Comparison of ENCODE assay signal across 8 mouse cellular contexts in genomic region chr16:11132839-11133238, GRCm38 (mm10). TPM values are rescaled to one million over a fixed set of nuclear protein-coding genes. Genes with fewer than 3 reads are reported as not detected.
DNase-seq lines count a peak whose midpoint lies in the region; ATAC-seq lines count a peak whose summit lies in the region.

No protein-coding gene starts in this region.

- no peaks in the 10 kb centered on the region for H3K9me3 ChIP-seq in heart, embryonic 16.5 days (replicated peaks; ENCODE audit: control insufficient read depth, low read length)
- no peaks in the 10 kb centered on the region for H3K9me3 ChIP-seq in intestine, embryonic 14.5 days (ENCODE audit: control insufficient read depth, low read length)
- H3K9me3 ChIP-seq in midbrain, embryonic 15.5 days = no peaks in the 10 kb centered on the region

- intact Hi-C loops in heart, postnatal 14 days (cut with DNase I) = no loop called here

- H3K4me1 ChIP-seq in heart, embryonic 16.5 days (ENCODE audit: control insufficient read depth, insufficient read depth, low read length) = peaks cover 25% of the 10 kb centered on the region
- H3K4me1 ChIP-seq in intestine, embryonic 14.5 days (replicated peaks; ENCODE audit: control insufficient read depth, insufficient read depth, low read length) = peaks cover 19% of the 10 kb centered on the region
- H3K4me1 ChIP-seq in midbrain, embryonic 15.5 days = peaks cover 27% of the 10 kb centered on the region

- no peak for ATAC-seq in heart, embryonic 16.5 days (replicated peaks; ENCODE audit: extremely low read depth, insufficient read depth, low FRiP score)
- no peak for ATAC-seq in intestine, embryonic 14.5 days (replicated peaks; ENCODE audit: low FRiP score, low TSS enrichment, low read depth)
- ATAC-seq in midbrain, embryonic 15.5 days (replicated peaks) = no peak

- H3K4me3 ChIP-seq in heart, embryonic 16.5 days (ENCODE audit: low read length) = peak overlapping the region; percentile 75
- H3K4me3 ChIP-seq in intestine, embryonic 14.5 days (ENCODE audit: low read depth, low read length) = peak overlapping the region; percentile 92
- H3K4me3 ChIP-seq in midbrain, embryonic 15.5 days = peak overlapping the region; percentile 93

- H3K9ac ChIP-seq in heart, embryonic 16.5 days (ENCODE audit: low read length) = peak overlapping the region; percentile 96
- H3K9ac ChIP-seq in intestine, embryonic 14.5 days (ENCODE audit: low read length) = peak overlapping the region; percentile 92
- peak overlapping the region; percentile 1; the same call in 1 of the 2 replicates for H3K9ac ChIP-seq in midbrain, embryonic 15.5 days

- H3K27ac ChIP-seq in heart, embryonic 16.5 days (ENCODE audit: low read length) = no peak overlapping the region
- no peak overlapping the region for H3K27ac ChIP-seq in intestine, embryonic 14.5 days (ENCODE audit: low read depth)
- no peak overlapping the region for H3K27ac ChIP-seq in midbrain, embryonic 15.5 days

- DNase-seq in heart, postnatal 14 days = no peak
- DNase-seq in embryo, embryonic 10.5 days (ENCODE audit: low spot score) = peak; percentile 58
- no peak for DNase-seq in intestine, embryonic 14.5 days (ENCODE audit: low spot score)
- no peak for DNase-seq in cerebellum, adult 9-11 months
- DNase-seq in thymus, postnatal 4 days = no peak
- DNase-seq in adrenal gland, postnatal 4 days (ENCODE audit: low spot score in 2 of 2) = no peak

- no peaks in the 10 kb centered on the region for H3K27me3 ChIP-seq in heart, embryonic 16.5 days (ENCODE audit: control insufficient read depth, insufficient read depth, low read length)
- H3K27me3 ChIP-seq in intestine, embryonic 14.5 days (replicated peaks; ENCODE audit: control insufficient read depth, insufficient read depth, low read length) = no peaks in the 10 kb centered on the region
- H3K27me3 ChIP-seq in midbrain, embryonic 15.5 days (replicated peaks) = no peaks in the 10 kb centered on the region

- 6% methylated on average over 2 of the region's 2 CpGs for WGBS in heart, embryonic 16.5 days
- 8% methylated on average over 2 of the region's 2 CpGs for WGBS in intestine, embryonic 14.5 days
- 34% methylated on average over 2 of the region's 2 CpGs for whole genome bisulfite sequencing in midbrain, embryonic 15.5 days

- peaks cover 14% of the 10 kb centered on the region for H3K36me3 ChIP-seq in heart, embryonic 16.5 days (ENCODE audit: control insufficient read depth, insufficient read depth)
- H3K36me3 ChIP-seq in intestine, embryonic 14.5 days (ENCODE audit: control insufficient read depth, insufficient read depth, low read length) = peaks cover 20% of the 10 kb centered on the region
- H3K36me3 ChIP-seq in midbrain, embryonic 15.5 days (replicated peaks) = no peaks in the 10 kb centered on the region

- peak overlapping the region; percentile 86 for H3K4me2 ChIP-seq in heart, embryonic 16.5 days (ENCODE audit: low read depth, low read length)
- peak overlapping the region; percentile 53 for H3K4me2 ChIP-seq in intestine, embryonic 14.5 days (ENCODE audit: low read length)
- peak overlapping the region; percentile 71 for H3K4me2 ChIP-seq in midbrain, embryonic 15.5 days

RNA-seq across cellular contexts. Expression of gene Txndc11, which starts 1.6 kb away (rescaled TPM):
- 28.6 and 29.6 TPM in 2 replicates for polyA plus RNA-seq in heart, embryonic 16.5 days (2015; fragmentation: Nextera tagmentation; extraction: Ambion mirVana)
- total RNA-seq in heart, postnatal 14 days (2021) = 10 to 100 TPM; 17.9 to 19.4 TPM
- 34.8 and 39.2 TPM in 2 replicates for polyA plus RNA-seq in intestine, embryonic 14.5 days (2014; fragmentation: Nextera tagmentation; extraction: Ambion mirVana)
- polyA plus RNA-seq in midbrain, embryonic 15.5 days (2015; fragmentation: Nextera tagmentation; extraction: Ambion mirVana) = 32.0 and 34.6 TPM in 2 replicates
- 10 to 100 TPM; 44.4 to 50.0 TPM for total RNA-seq in adrenal gland, postnatal 4 days (2021)

RNA-seq across cellular contexts. Expression of gene Zc3h7a, which starts 43.4 kb away (rescaled TPM):
- polyA plus RNA-seq in heart, embryonic 16.5 days (2015; fragmentation: Nextera tagmentation; extraction: Ambion mirVana) = 66.8 and 79.1 TPM in 2 replicates
- total RNA-seq in heart, postnatal 14 days (2021) = 10 to 100 TPM; 38.8 to 39.5 TPM
- polyA plus RNA-seq in intestine, embryonic 14.5 days (2014; fragmentation: Nextera tagmentation; extraction: Ambion mirVana) = 94.7 and 107 TPM in 2 replicates
- polyA plus RNA-seq in midbrain, embryonic 15.5 days (2015; fragmentation: Nextera tagmentation; extraction: Ambion mirVana) = 74.5 and 84.6 TPM in 2 replicates
- total RNA-seq in adrenal gland, postnatal 4 days (2021) = 100 to 1,000 TPM in 1 of 2 experiments, 10 to 100 TPM in 1; 94.4 to 117 TPM

Comparison
In these comparisons a context has a peak if more than half of its experiments do, and no peak if none do; other contexts are left out.
1. H3K9ac ChIP-seq: peak in every context shown above with its lines; median percentile 96 in heart, embryonic 16.5 days; 92 in intestine, embryonic 14.5 days; 1 in midbrain, embryonic 15.5 days.